Comparison of ENCODE assay signal across 17 mouse cellular contexts in the genomic region with DNA sequence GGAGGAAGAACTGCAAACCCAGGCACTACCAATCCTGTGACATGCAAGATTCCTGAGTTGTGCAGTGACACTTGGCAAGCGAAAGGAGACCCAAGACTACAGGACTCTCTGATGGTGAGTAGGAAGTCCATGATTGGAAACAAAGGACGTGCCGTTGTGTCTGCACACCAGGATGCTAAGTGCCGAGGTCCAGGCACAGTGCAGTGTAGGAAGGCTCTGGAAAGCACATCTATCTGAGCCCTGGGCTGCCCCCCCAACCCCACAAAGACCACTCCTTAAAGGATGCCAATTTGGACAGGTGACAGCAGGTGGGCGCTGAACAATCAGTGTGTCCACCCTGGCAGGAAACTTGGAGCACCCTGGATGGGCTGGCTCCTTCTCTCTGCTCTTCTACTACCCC. TPM values are rescaled to one million over a fixed set of nuclear protein-coding genes. Genes with fewer than 3 reads are reported as not detected.
A peak's percentile ranks its signal among the peaks of the same experiment; 100 is the strongest.
DNase-seq lines count a peak whose midpoint lies in the region; ATAC-seq and TF ChIP-seq lines count a peak whose summit lies in the region.
"Had no signal": no experiment of that assay in that cellular context is flagged by ENCODE, and none has a peak within 500 bp of the region (broad histone marks: within the 10 kb centered on the region; RNA-seq: fewer than 3 reads in every experiment).

No protein-coding gene starts in this region.

- H3K27ac ChIP-seq in forebrain, embryonic 11.5 days (ENCODE audit: low read depth, low read length): no peak overlapping the region
- H3K27ac ChIP-seq in forebrain, embryonic 10.5 days: no peak overlapping the region
- H3K27ac ChIP-seq in heart, postnatal 0 days (ENCODE audit: low read depth): peak overlapping the region; percentile 23; the same call in 1 of the 2 replicates
- H3K27ac ChIP-seq in midbrain, embryonic 10.5 days (replicated peaks): peak overlapping the region; percentile 59; the same call in 1 of the 2 replicates
- no peak overlapping the region for H3K27ac ChIP-seq in midbrain, embryonic 11.5 days (ENCODE audit: low read depth, low read length)
- H3K27ac ChIP-seq: embryonic facial prominence, embryonic 12.5 days; limb, embryonic 12.5 days had no signal

- no peak overlapping the region for H3K4me3 ChIP-seq in forebrain, embryonic 11.5 days (ENCODE audit: low read depth, low read length)
- no peak overlapping the region for H3K4me3 ChIP-seq in forebrain, embryonic 10.5 days
- no peak overlapping the region for H3K4me3 ChIP-seq in heart, postnatal 0 days (ENCODE audit: low read depth, low read length)
- H3K4me3 ChIP-seq in midbrain, embryonic 10.5 days: no peak overlapping the region
- no peak overlapping the region for H3K4me3 ChIP-seq in midbrain, embryonic 11.5 days (ENCODE audit: low read depth, low read length)
- H3K4me3 ChIP-seq in lung, adult 2 months (replicated peaks; ENCODE audit: extremely low read depth, low read depth, low read length): no peak overlapping the region
- H3K4me3 ChIP-seq: embryonic facial prominence, embryonic 12.5 days; limb, embryonic 12.5 days had no signal

- no peak for DNase-seq in forebrain, embryonic 11.5 days (ENCODE audit: low spot score)
- DNase-seq in forebrain, embryonic 10.5 days (ENCODE audit: extremely low spot score, low spot score): no peak
- no peak for DNase-seq in heart, postnatal 0 days (ENCODE audit: low spot score)
- no peak for DNase-seq in heart, postnatal 25 days (ENCODE audit: low spot score)
- no peak for DNase-seq in midbrain, embryonic 10.5 days (ENCODE audit: low spot score)
- no peak for DNase-seq in midbrain, embryonic 11.5 days (ENCODE audit: low spot score, missing footprints)
- no peak for DNase-seq in lung, adult 18-20 months
- no peak for DNase-seq in lung, adult 2 months
- DNase-seq: B cell, adult 2 months; lung, embryonic 14.5 days; right cerebral cortex, postnatal 14 days; thymus, postnatal 36 days had no signal

- ATAC-seq in forebrain, embryonic 11.5 days (replicated peaks; ENCODE audit: low FRiP score): 0 out of 2 replicates have a peak, but pooled peaks have one; percentile 35
- no peak for ATAC-seq in heart, postnatal 0 days (ENCODE audit: insufficient read depth, low read depth)
- ATAC-seq in midbrain, embryonic 11.5 days (ENCODE audit: low FRiP score): no peak; the same call in 1 of the 2 replicates

- no peaks in the 10 kb centered on the region for H3K36me3 ChIP-seq in forebrain, embryonic 11.5 days (ENCODE audit: control insufficient read depth, insufficient read depth, low read length)
- H3K36me3 ChIP-seq in forebrain, embryonic 10.5 days (replicated peaks): peaks cover 5% of the 10 kb centered on the region
- H3K36me3 ChIP-seq in heart, postnatal 0 days (replicated peaks; ENCODE audit: control insufficient read depth, insufficient read depth, low read length): no peaks in the 10 kb centered on the region
- peaks cover 5% of the 10 kb centered on the region; the same call in 1 of the 2 replicates for H3K36me3 ChIP-seq in midbrain, embryonic 10.5 days
- no peaks in the 10 kb centered on the region for H3K36me3 ChIP-seq in midbrain, embryonic 11.5 days (ENCODE audit: control insufficient read depth, insufficient read depth, low read length)
- H3K36me3 ChIP-seq: embryonic facial prominence, embryonic 12.5 days; limb, embryonic 12.5 days had no signal

- H3K9me3 ChIP-seq in forebrain, embryonic 11.5 days (ENCODE audit: control insufficient read depth, low read length): no peaks in the 10 kb centered on the region
- H3K9me3 ChIP-seq in forebrain, embryonic 10.5 days: no peaks in the 10 kb centered on the region
- no peaks in the 10 kb centered on the region for H3K9me3 ChIP-seq in heart, postnatal 0 days (replicated peaks; ENCODE audit: control insufficient read depth, low read length)
- H3K9me3 ChIP-seq in midbrain, embryonic 10.5 days (replicated peaks): no peaks in the 10 kb centered on the region
- H3K9me3 ChIP-seq in midbrain, embryonic 11.5 days (ENCODE audit: control insufficient read depth, low read length): no peaks in the 10 kb centered on the region
- H3K9me3 ChIP-seq: embryonic facial prominence, embryonic 12.5 days; limb, embryonic 12.5 days had no signal

- no peak for TF ChIP-seq EP300 in heart, postnatal 0 days (IDR thresholded peaks at IDR 0.05; ENCODE audit: low read depth)

- H3K9ac ChIP-seq in forebrain, embryonic 11.5 days (ENCODE audit: low read length): no peak overlapping the region
- H3K9ac ChIP-seq in heart, postnatal 0 days (replicated peaks; ENCODE audit: low read depth, low read length): no peak overlapping the region
- no peak overlapping the region for H3K9ac ChIP-seq in midbrain, embryonic 11.5 days (ENCODE audit: low read length)
- H3K9ac ChIP-seq: embryonic facial prominence, embryonic 12.5 days; limb, embryonic 12.5 days; lung, embryonic 14.5 days had no signal

- no peak overlapping the region for H3K4me2 ChIP-seq in forebrain, embryonic 11.5 days (ENCODE audit: low read depth, low read length, severe bottlenecking)
- peak overlapping the region; percentile 37; the same call in 1 of the 2 replicates for H3K4me2 ChIP-seq in heart, postnatal 0 days (ENCODE audit: low read depth, low read length)
- no peak overlapping the region for H3K4me2 ChIP-seq in midbrain, embryonic 11.5 days
- H3K4me2 ChIP-seq: embryonic facial prominence, embryonic 12.5 days; limb, embryonic 12.5 days; lung, embryonic 14.5 days had no signal

- no peak for TF ChIP-seq POLR2A in lung, adult 2 months (IDR thresholded peaks at IDR 0.05; ENCODE audit: borderline replicate concordance, extremely low read depth, low read depth, low read length)

- no peak for TF ChIP-seq CTCF in heart, postnatal 0 days (IDR thresholded peaks at IDR 0.05; ENCODE audit: low read depth)
- TF ChIP-seq CTCF in lung, adult 2 months (IDR thresholded peaks at IDR 0.05; ENCODE audit: insufficient read depth, low read length): no peak

- intact Hi-C loops in heart, postnatal 25 days (cut with DNase I): no loop called here

- H3K4me1 ChIP-seq in forebrain, embryonic 11.5 days (replicated peaks; ENCODE audit: control insufficient read depth, insufficient read depth, low read length): no peaks in the 10 kb centered on the region; the same call in 1 of the 2 replicates
- peaks cover 18% of the 10 kb centered on the region for H3K4me1 ChIP-seq in forebrain, embryonic 10.5 days
- peaks cover 9% of the 10 kb centered on the region for H3K4me1 ChIP-seq in heart, postnatal 0 days (ENCODE audit: control insufficient read depth, insufficient read depth)
- peaks cover 23% of the 10 kb centered on the region for H3K4me1 ChIP-seq in midbrain, embryonic 10.5 days
- H3K4me1 ChIP-seq in midbrain, embryonic 11.5 days (ENCODE audit: control insufficient read depth, insufficient read depth, low read length): peaks cover 6% of the 10 kb centered on the region; the same call in 1 of the 2 replicates
- no peaks in the 10 kb centered on the region; the same call in 1 of the 2 replicates for H3K4me1 ChIP-seq in lung, adult 2 months (ENCODE audit: control insufficient read depth, insufficient read depth, low read length)
- H3K4me1 ChIP-seq: limb, embryonic 12.5 days had no signal

- H3K27me3 ChIP-seq in forebrain, embryonic 11.5 days (ENCODE audit: control insufficient read depth, insufficient read depth, low read length): no peaks in the 10 kb centered on the region
- H3K27me3 ChIP-seq in forebrain, embryonic 10.5 days (ENCODE audit: poor library complexity, severe bottlenecking): no peaks in the 10 kb centered on the region
- no peaks in the 10 kb centered on the region for H3K27me3 ChIP-seq in heart, postnatal 0 days (ENCODE audit: control insufficient read depth, insufficient read depth, low read length)
- H3K27me3 ChIP-seq in midbrain, embryonic 10.5 days (ENCODE audit: low read depth, poor library complexity, severe bottlenecking): no peaks in the 10 kb centered on the region
- H3K27me3 ChIP-seq in midbrain, embryonic 11.5 days (ENCODE audit: control insufficient read depth, insufficient read depth, low read length): no peaks in the 10 kb centered on the region
- H3K27me3 ChIP-seq: embryonic facial prominence, embryonic 12.5 days; limb, embryonic 12.5 days had no signal

- WGBS in forebrain, embryonic 11.5 days: 78% methylated on average over 5 of the region's 5 CpGs
- 93% methylated on average over 5 of the region's 5 CpGs for WGBS in forebrain, embryonic 10.5 days
- 69% methylated on average over 5 of the region's 5 CpGs for WGBS in heart, postnatal 0 days
- 90% methylated on average over 5 of the region's 5 CpGs for whole genome bisulfite sequencing in midbrain, embryonic 10.5 days
- WGBS in midbrain, embryonic 11.5 days: 87% methylated on average over 5 of the region's 5 CpGs
- whole genome bisulfite sequencing in lung, adult 2 months: 79% methylated on average over 5 of the region's 5 CpGs

RNA-seq across cellular contexts. Expression of gene Atg4b, which starts 20.2 kb away (rescaled TPM):
- polyA plus RNA-seq in forebrain, embryonic 11.5 days (2014; fragmentation: Nextera tagmentation; extraction: Ambion mirVana): 89.9 and 93.3 TPM in 2 replicates
- polyA plus RNA-seq in forebrain, embryonic 10.5 days (2016; fragmentation: Nextera tagmentation; extraction: Ambion mirVana): 82.4 and 90.2 TPM in 2 replicates
- 22.3 and 47.8 TPM in 2 replicates for total RNA-seq in heart, postnatal 0 days (2014; rRNA removed; ENCODE audit: low replicate concordance)
- polyA plus RNA-seq in heart, postnatal 0 days (2015; fragmentation: Nextera tagmentation; extraction: Ambion mirVana): 50.3 and 61.1 TPM in 2 replicates
- total RNA-seq in heart, postnatal 25 days (2021): 10 to 100 TPM; 36.9 to 37.9 TPM
- polyA plus RNA-seq in midbrain, embryonic 10.5 days (2016; fragmentation: Nextera tagmentation; extraction: Ambion mirVana): 85.6 and 92.4 TPM in 2 replicates
- polyA plus RNA-seq in midbrain, embryonic 11.5 days (2014; fragmentation: Nextera tagmentation; extraction: Ambion mirVana): 94.2 and 103 TPM in 2 replicates
- 38.6 and 50.6 TPM in 2 replicates for polyA plus RNA-seq in lung, adult 2 months (2012; rRNA removed)

RNA-seq across cellular contexts. Expression of gene Thap4, which starts 23.6 kb away (rescaled TPM):
- polyA plus RNA-seq in forebrain, embryonic 11.5 days (2014; fragmentation: Nextera tagmentation; extraction: Ambion mirVana): 36.5 and 37.1 TPM in 2 replicates
- polyA plus RNA-seq in forebrain, embryonic 10.5 days (2016; fragmentation: Nextera tagmentation; extraction: Ambion mirVana): 48.2 and 48.8 TPM in 2 replicates
- total RNA-seq in heart, postnatal 0 days (2014; rRNA removed; ENCODE audit: low replicate concordance): 57.2 and 81.4 TPM in 2 replicates
- 53.9 and 56.7 TPM in 2 replicates for polyA plus RNA-seq in heart, postnatal 0 days (2015; fragmentation: Nextera tagmentation; extraction: Ambion mirVana)
- 10 to 100 TPM; 78.5 to 84.7 TPM for total RNA-seq in heart, postnatal 25 days (2021)
- polyA plus RNA-seq in midbrain, embryonic 10.5 days (2016; fragmentation: Nextera tagmentation; extraction: Ambion mirVana): 47.8 and 49.6 TPM in 2 replicates
- polyA plus RNA-seq in midbrain, embryonic 11.5 days (2014; fragmentation: Nextera tagmentation; extraction: Ambion mirVana): 37.5 and 39.8 TPM in 2 replicates
- 28.5 and 29.3 TPM in 2 replicates for polyA plus RNA-seq in lung, adult 2 months (2012; rRNA removed)

RNA-seq across cellular contexts. Expression of gene Bok, which starts 45.6 kb away (rescaled TPM):
- polyA plus RNA-seq in forebrain, embryonic 11.5 days (2014; fragmentation: Nextera tagmentation; extraction: Ambion mirVana): 44.0 and 48.6 TPM in 2 replicates
- polyA plus RNA-seq in forebrain, embryonic 10.5 days (2016; fragmentation: Nextera tagmentation; extraction: Ambion mirVana): 50.9 and 55.3 TPM in 2 replicates
- total RNA-seq in heart, postnatal 0 days (2014; rRNA removed; ENCODE audit: low replicate concordance): 50.8 and 61.5 TPM in 2 replicates
- 25.6 and 27.6 TPM in 2 replicates for polyA plus RNA-seq in heart, postnatal 0 days (2015; fragmentation: Nextera tagmentation; extraction: Ambion mirVana)
- total RNA-seq in heart, postnatal 25 days (2021): 1 to 10 TPM; 4.7 TPM
- 42.9 and 43.8 TPM in 2 replicates for polyA plus RNA-seq in midbrain, embryonic 10.5 days (2016; fragmentation: Nextera tagmentation; extraction: Ambion mirVana)
- polyA plus RNA-seq in midbrain, embryonic 11.5 days (2014; fragmentation: Nextera tagmentation; extraction: Ambion mirVana): 26.6 and 31.3 TPM in 2 replicates
- polyA plus RNA-seq in lung, adult 2 months (2012; rRNA removed): 32.5 and 41.7 TPM in 2 replicates
- total RNA-seq: megakaryocyte, adult 5-6 weeks; MEL; neutrophil, adult 5-6 weeks had no signal

Comparison
In these comparisons a context has a peak if more than half of its experiments do, and no peak if none do; other contexts are left out.
1. H3K27ac ChIP-seq: peak in heart, postnatal 0 days (single experiment) and midbrain, embryonic 10.5 days (single experiment); none in forebrain, embryonic 11.5 days (single experiment), forebrain, embryonic 10.5 days (single experiment) and midbrain, embryonic 11.5 days (single experiment).